Mouse (Mus musculus) myocyte (in vitro differentiated cells): Measurements from ENCODE around the gene Neurl2. TPM values are rescaled to one million over a fixed set of nuclear protein-coding genes. Genes with fewer than 3 reads are reported as not detected.

ENCODE experiments used
- H3K27me3 ChIP-seq: one replicate; pipeline ENCODE4 v1.6.1; 2011; ENCODE audit not compliant: control insufficient read depth, insufficient read depth, insufficient read length
- H3K36me3 ChIP-seq: one replicate; pipeline ENCODE4 v1.6.1; 2011; ENCODE audit not compliant: control insufficient read depth, insufficient read depth
- H3K4me2 ChIP-seq: one replicate; pipeline ENCODE4 v1.6.1; 2011; ENCODE audit warnings: low read depth, control low read depth
- H3K4me3 ChIP-seq: one replicate; pipeline ENCODE4 v1.5.1; 2011; ENCODE audit warnings: mild to moderate bottlenecking, control low read depth, moderate library complexity
- H3K79me2 ChIP-seq: one replicate; pipeline ENCODE4 v1.6.1; 2011; ENCODE audit not compliant: control insufficient read depth, insufficient read depth
- H3ac ChIP-seq: one replicate; pipeline ENCODE4 v1.6.1; 2011; ENCODE audit not compliant: control insufficient read depth, insufficient read length
- CEBPB ChIP-seq: IDR thresholded peaks from 2 replicates; pipeline ENCODE4 v1.6.1; 2011; ENCODE audit warnings: mild to moderate bottlenecking, moderate library complexity; ENCODE audit not compliant: poor library complexity, insufficient read depth, severe bottlenecking
- E2F4 ChIP-seq: IDR thresholded peaks from one replicate; pipeline ENCODE4 v1.6.1; 2011; ENCODE audit warnings: mild to moderate bottlenecking, control low read depth, moderate library complexity; ENCODE audit not compliant: insufficient read depth
- MAX ChIP-seq: IDR thresholded peaks from one replicate; pipeline ENCODE4 v1.6.1; 2011; ENCODE audit warnings: low read depth, mild to moderate bottlenecking, control low read depth
- MYOD1 ChIP-seq, 3 experiments: IDR thresholded peaks; one replicate each; pipeline ENCODE4 v1.6.1; 2011; ENCODE audit warnings: control low read depth in 2 of 3, low read depth in 2 of 3, mild to moderate bottlenecking in 2 of 3, moderate library complexity in 1 of 3; ENCODE audit not compliant: insufficient read length in 2 of 3, control insufficient read depth in 1 of 3
- MYOG ChIP-seq, 3 experiments: IDR thresholded peaks; one replicate each; pipeline ENCODE4 v1.6.1; 2011; ENCODE audit warnings: control low read depth in 2 of 3, low read depth in 2 of 3, mild to moderate bottlenecking in 2 of 3; ENCODE audit not compliant: insufficient read length in 2 of 3, control insufficient read depth in 1 of 3, insufficient read depth in 1 of 3
- POLR2A ChIP-seq: IDR thresholded peaks from one replicate; pipeline ENCODE4 v1.6.1; 2011; ENCODE audit warnings: low read depth, mild to moderate bottlenecking, control low read depth, moderate library complexity; ENCODE audit not compliant: insufficient read length
- POLR2AphosphoS2 ChIP-seq: IDR thresholded peaks from one replicate; pipeline ENCODE4 v1.6.1; 2011; ENCODE audit warnings: low read depth, control low read depth; ENCODE audit not compliant: insufficient read length
- REST ChIP-seq: IDR thresholded peaks from one replicate; pipeline ENCODE4 v1.6.1; 2011; ENCODE audit warnings: mild to moderate bottlenecking, control low read depth, moderate library complexity; ENCODE audit not compliant: insufficient read depth, insufficient read length
- SRF ChIP-seq: IDR thresholded peaks from one replicate; pipeline ENCODE4 v1.6.1; 2011; ENCODE audit warnings: low read depth; ENCODE audit not compliant: control insufficient read depth, insufficient read length
- TCF12 ChIP-seq: IDR thresholded peaks from one replicate; pipeline ENCODE4 v1.6.1; 2011; ENCODE audit warnings: mild to moderate bottlenecking, control low read depth; ENCODE audit not compliant: poor library complexity, insufficient read depth, severe bottlenecking
- TCF3 ChIP-seq: IDR thresholded peaks from one replicate; pipeline ENCODE4 v1.6.1; 2011; ENCODE audit warnings: low read depth, control low read depth; ENCODE audit not compliant: insufficient read length
- USF1 ChIP-seq: IDR thresholded peaks from one replicate; pipeline ENCODE4 v1.6.1; 2011; ENCODE audit warnings: low read depth, mild to moderate bottlenecking, control low read depth, moderate library complexity
- polyA plus RNA-seq: library from polyadenylated mRNA; unstranded; fragments of >200 nt; fragmentation: generic; extraction: Trizol; gene quantifications from one replicate; pipeline ENCODE4 v1.2.1, GENCODE M21; 2012; ENCODE audit warnings: missing spikeins

The Neurl2 gene
- polyA plus RNA-seq, 1 experiment = 23.5 TPM

- peaks cover 5% of the 10 kb centered on the region for H3K36me3 ChIP-seq
- TF ChIP-seq MYOD1 (IDR thresholded peaks at IDR 0.05; ENCODE audit: control insufficient read depth in 1 of 3, insufficient read length in 2 of 3, low read depth in 2 of 3) = no peak
- TF ChIP-seq CEBPB = no peak
- no peak for TF ChIP-seq TCF3
- peak; percentile 2 for TF ChIP-seq POLR2AphosphoS2
- TF ChIP-seq USF1 = no peak
- TF ChIP-seq MAX = no peak
- no peak for TF ChIP-seq POLR2A
- TF ChIP-seq MYOG (IDR thresholded peaks at IDR 0.05; ENCODE audit: control insufficient read depth in 1 of 3, insufficient read depth in 1 of 3, insufficient read length in 2 of 3, low read depth in 2 of 3) = no peak
- H3K79me2 ChIP-seq = peaks cover 15% of the 10 kb centered on the region
- H3K4me2 ChIP-seq = no peak overlapping the region
- H3ac ChIP-seq = no peak overlapping the region
- H3K27me3 ChIP-seq = no peaks in the 10 kb centered on the region
- no peak overlapping the region for H3K4me3 ChIP-seq
Measured at GRCm38 (mm10) chr2:164825521-164825920, 7.7 kb downstream of the Neurl2 start.

- Histone ChIP-seq H3K36me3 (peaks cover 5% of the 10 kb centered on the region), H3K4me3 (peak overlapping the region; percentile 74)
Measured at GRCm38 (mm10) chr2:164823969-164824368, 9.3 kb downstream of the Neurl2 start.

GRCm38 (mm10) chr2:164823181-164823585, 10.1 kb downstream of the Neurl2 start:
- no peak for TF ChIP-seq MYOD1 (IDR thresholded peaks at IDR 0.05; ENCODE audit: control insufficient read depth in 1 of 3, insufficient read length in 2 of 3, low read depth in 2 of 3)
- TF ChIP-seq MAX = no peak
- TF ChIP-seq TCF12 = no peak
- TF ChIP-seq SRF = no peak
- no peak for TF ChIP-seq POLR2A
- no peak for TF ChIP-seq TCF3
- TF ChIP-seq MYOG (IDR thresholded peaks at IDR 0.05; ENCODE audit: control insufficient read depth in 1 of 3, insufficient read depth in 1 of 3, insufficient read length in 2 of 3, low read depth in 2 of 3) = no peak
- Histone ChIP-seq H3K79me2 (peaks cover 15% of the 10 kb centered on the region), H3ac (no peak overlapping the region), H3K4me2 (peak overlapping the region; percentile 76), H3K27me3 (no peaks in the 10 kb centered on the region), H3K36me3 (peaks cover 5% of the 10 kb centered on the region), H3K4me3 (peak overlapping the region; percentile 74)

More at GRCm38 (mm10) chr2:164823969-164824368, 9.3 kb downstream of the Neurl2 start:
- no peak overlapping the region for H3ac ChIP-seq
- H3K4me2 ChIP-seq = peak overlapping the region; percentile 76
- TF ChIP-seq USF1 (no peak), TCF12 (no peak), MYOD1 (IDR thresholded peaks at IDR 0.05; ENCODE audit: control insufficient read depth in 1 of 3, insufficient read length in 2 of 3, low read depth in 2 of 3) (no peak), E2F4 (no peak), POLR2AphosphoS2 (no peak), MYOG (IDR thresholded peaks at IDR 0.05; ENCODE audit: control insufficient read depth in 1 of 3, insufficient read depth in 1 of 3, insufficient read length in 2 of 3, low read depth in 2 of 3) (no peak), SRF (no peak), TCF3 (no peak), CEBPB (no peak), POLR2A (no peak), MAX (no peak), REST (no peak)
- H3K27me3 ChIP-seq = no peaks in the 10 kb centered on the region
- peaks cover 15% of the 10 kb centered on the region for H3K79me2 ChIP-seq

GRCm38 (mm10) chr2:164822636-164823165, 10.6 kb downstream of the Neurl2 start, which contains the start of gene Zswim1:
Zswim1 (plus strand) TSS chr2:164822686.
- peaks cover 5% of the 10 kb centered on the region for H3K36me3 ChIP-seq
- no peaks in the 10 kb centered on the region for H3K27me3 ChIP-seq
- no peak within 1 kb of the TSS for H3ac ChIP-seq

GRCm38 (mm10) chr2:164821060-164821459, 12.2 kb downstream of the Neurl2 start:
- H3K36me3 ChIP-seq = no peaks in the 10 kb centered on the region
- no peak overlapping the region for H3K4me3 ChIP-seq
- TF ChIP-seq REST (no peak), POLR2AphosphoS2 (no peak), USF1 (no peak), MYOD1 (IDR thresholded peaks at IDR 0.05; ENCODE audit: control insufficient read depth in 1 of 3, insufficient read length in 2 of 3, low read depth in 2 of 3) (no peak), MAX (no peak), E2F4 (no peak), POLR2A (no peak), TCF3 (no peak), SRF (no peak), MYOG (IDR thresholded peaks at IDR 0.05; ENCODE audit: control insufficient read depth in 1 of 3, insufficient read depth in 1 of 3, insufficient read length in 2 of 3, low read depth in 2 of 3) (no peak), TCF12 (no peak), CEBPB (no peak)
- no peak overlapping the region for H3K4me2 ChIP-seq
- H3K27me3 ChIP-seq = no peaks in the 10 kb centered on the region
- H3K79me2 ChIP-seq = peaks cover 15% of the 10 kb centered on the region
- no peak overlapping the region for H3ac ChIP-seq

More at GRCm38 (mm10) chr2:164822636-164823165, 10.6 kb downstream of the Neurl2 start, which contains the start of gene Zswim1:
- Histone ChIP-seq H3K79me2 (peaks cover 15% of the 10 kb centered on the region), H3K4me2 (peak within 1 kb of the TSS; percentile 87), H3K4me3 (peak within 1 kb of the TSS; percentile 74)
- no peak for TF ChIP-seq USF1
- TF ChIP-seq MYOG (IDR thresholded peaks at IDR 0.05; ENCODE audit: control insufficient read depth in 1 of 3, insufficient read depth in 1 of 3, insufficient read length in 2 of 3, low read depth in 2 of 3) = no peak
- TF ChIP-seq CEBPB = no peak
- TF ChIP-seq E2F4 = peak; percentile 2
- peak; percentile 99 for TF ChIP-seq POLR2AphosphoS2
- TF ChIP-seq MAX = no peak
- no peak for TF ChIP-seq TCF12
- TF ChIP-seq REST = no peak
- peak; percentile 97 for TF ChIP-seq POLR2A
- TF ChIP-seq MYOD1 (IDR thresholded peaks at IDR 0.05; ENCODE audit: control insufficient read depth in 1 of 3, insufficient read length in 2 of 3, low read depth in 2 of 3) = no peak
- peak; percentile 75 for TF ChIP-seq SRF
- TF ChIP-seq TCF3 = no peak
